Mouse (Mus musculus): ENCODE results near the gene Dnah11.

Dnah11 gene

GRCm38 (mm10) chr12:117993499-117993898, 205.3 kb downstream of the Dnah11 start:
- Histone ChIP-seq H3K36me3 (ENCODE audit: insufficient read depth, low read length) (no peaks in the 10 kb centered on the region), H3K9me3 (ENCODE audit: low read length) (no peaks in the 10 kb centered on the region), H3K27me3 (ENCODE audit: insufficient read depth, low read length) (peaks cover 5% of the 10 kb centered on the region; the same call in 1 of the 2 replicates), H3K4me3 (replicated peaks; ENCODE audit: low read length) (no peak overlapping the region), H3K4me1 (replicated peaks; ENCODE audit: low read depth, low read length) (peaks cover 13% of the 10 kb centered on the region)
- TF ChIP-seq CTCF (conservative IDR thresholded peaks at IDR 0.05; ENCODE audit: low read length) (peak; percentile 71), NANOG (IDR thresholded peaks at IDR 0.05; ENCODE audit: borderline replicate concordance, low read length) (no peak)

GRCm38 (mm10) chr12:117989018-117989828, 209.6 kb downstream of the Dnah11 start:
- TF ChIP-seq NANOG (IDR thresholded peaks at IDR 0.05; ENCODE audit: borderline replicate concordance, low read length) (0 out of 2 replicates have a peak, but pooled peaks have one; percentile 4), CTCF (conservative IDR thresholded peaks at IDR 0.05; ENCODE audit: low read length) (no peak)
- peaks cover 2% of the 10 kb centered on the region; the same call in 1 of the 2 replicates for H3K27me3 ChIP-seq (ENCODE audit: insufficient read depth, low read length)

GRCm38 (mm10) chr12:117980315-117980714, 218.5 kb downstream of the Dnah11 start:
- no peak overlapping the region for H3K4me3 ChIP-seq (replicated peaks; ENCODE audit: low read length)
- H3K9me3 ChIP-seq (ENCODE audit: low read length), result no peaks in the 10 kb centered on the region
- TF ChIP-seq CTCF (conservative IDR thresholded peaks at IDR 0.05; ENCODE audit: low read length), result no peak
- TF ChIP-seq POU5F1 (IDR thresholded peaks at IDR 0.05; ENCODE audit: borderline replicate concordance, low read length), result no peak
- TF ChIP-seq NANOG (IDR thresholded peaks at IDR 0.05; ENCODE audit: borderline replicate concordance, low read length), result no peak
- H3K36me3 ChIP-seq (ENCODE audit: insufficient read depth, low read length), result no peaks in the 10 kb centered on the region
- no peaks in the 10 kb centered on the region for H3K27me3 ChIP-seq (ENCODE audit: insufficient read depth, low read length)
- H3K4me1 ChIP-seq (replicated peaks; ENCODE audit: low read depth, low read length), result no peaks in the 10 kb centered on the region

More at GRCm38 (mm10) chr12:117989018-117989828, 209.6 kb downstream of the Dnah11 start:
- Histone ChIP-seq H3K9me3 (ENCODE audit: low read length) (no peaks in the 10 kb centered on the region), H3K4me3 (replicated peaks; ENCODE audit: low read length) (no peak overlapping the region), H3K36me3 (ENCODE audit: insufficient read depth, low read length) (no peaks in the 10 kb centered on the region), H3K4me1 (replicated peaks; ENCODE audit: low read depth, low read length) (peaks cover 13% of the 10 kb centered on the region)

- Histone ChIP-seq H3K4me3 (replicated peaks; ENCODE audit: low read length) (no peak overlapping the region), H3K4me1 (replicated peaks; ENCODE audit: low read depth, low read length) (no peaks in the 10 kb centered on the region), H3K9me3 (ENCODE audit: low read length) (no peaks in the 10 kb centered on the region), H3K27me3 (ENCODE audit: insufficient read depth, low read length) (no peaks in the 10 kb centered on the region; the same call in 1 of the 2 replicates), H3K36me3 (ENCODE audit: insufficient read depth, low read length) (no peaks in the 10 kb centered on the region)
- no peak for TF ChIP-seq NANOG (IDR thresholded peaks at IDR 0.05; ENCODE audit: borderline replicate concordance, low read length)
- no peak for TF ChIP-seq POU5F1 (IDR thresholded peaks at IDR 0.05; ENCODE audit: borderline replicate concordance, low read length)
- TF ChIP-seq CTCF (conservative IDR thresholded peaks at IDR 0.05; ENCODE audit: low read length), result no peak
These were observed 225.1 kb downstream of the Dnah11 start for GRCm38 (mm10) chr12:117973712-117974111.

DNA sequence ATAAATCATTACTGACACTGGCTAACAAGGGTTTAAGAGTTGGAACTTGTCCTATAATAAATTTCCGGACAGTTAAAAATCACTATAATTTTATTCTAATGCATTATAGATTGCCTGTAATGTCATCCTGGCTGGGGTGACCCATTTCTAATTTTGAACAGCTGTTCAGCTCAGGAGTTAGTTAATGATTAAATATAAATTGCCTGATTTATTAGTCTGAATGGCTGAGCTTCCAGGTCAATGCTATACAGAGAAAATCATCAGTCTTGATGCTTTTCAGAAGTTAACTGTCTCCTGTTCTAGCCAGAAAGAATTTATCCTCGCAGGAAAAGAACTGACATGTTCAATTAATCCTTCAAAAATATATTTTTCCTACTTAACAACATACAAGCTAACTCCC, 236.1 kb downstream of the Dnah11 start:
- Histone ChIP-seq H3K36me3 (ENCODE audit: insufficient read depth, low read length) (no peaks in the 10 kb centered on the region), H3K4me1 (replicated peaks; ENCODE audit: low read depth, low read length) (no peaks in the 10 kb centered on the region), H3K4me3 (replicated peaks; ENCODE audit: low read length) (no peak overlapping the region), H3K9me3 (ENCODE audit: low read length) (no peaks in the 10 kb centered on the region), H3K27me3 (ENCODE audit: insufficient read depth, low read length) (no peaks in the 10 kb centered on the region)
- TF ChIP-seq POU5F1 (IDR thresholded peaks at IDR 0.05; ENCODE audit: borderline replicate concordance, low read length), result no peak
- no peak for TF ChIP-seq NANOG (IDR thresholded peaks at IDR 0.05; ENCODE audit: borderline replicate concordance, low read length)
- TF ChIP-seq CTCF (conservative IDR thresholded peaks at IDR 0.05; ENCODE audit: low read length), result no peak

- Histone ChIP-seq H3K4me1 (replicated peaks; ENCODE audit: low read depth, low read length) (no peaks in the 10 kb centered on the region), H3K4me3 (replicated peaks; ENCODE audit: low read length) (no peak overlapping the region), H3K27me3 (ENCODE audit: insufficient read depth, low read length) (no peaks in the 10 kb centered on the region), H3K9me3 (ENCODE audit: low read length) (no peaks in the 10 kb centered on the region), H3K36me3 (ENCODE audit: insufficient read depth, low read length) (no peaks in the 10 kb centered on the region)
- TF ChIP-seq NANOG (IDR thresholded peaks at IDR 0.05; ENCODE audit: borderline replicate concordance, low read length), result no peak
- no peak for TF ChIP-seq POU5F1 (IDR thresholded peaks at IDR 0.05; ENCODE audit: borderline replicate concordance, low read length)
- TF ChIP-seq CTCF (conservative IDR thresholded peaks at IDR 0.05; ENCODE audit: low read length), result no peak
These were observed 239.6 kb downstream of the Dnah11 start for GRCm38 (mm10) chr12:117959213-117959612.

DNA sequence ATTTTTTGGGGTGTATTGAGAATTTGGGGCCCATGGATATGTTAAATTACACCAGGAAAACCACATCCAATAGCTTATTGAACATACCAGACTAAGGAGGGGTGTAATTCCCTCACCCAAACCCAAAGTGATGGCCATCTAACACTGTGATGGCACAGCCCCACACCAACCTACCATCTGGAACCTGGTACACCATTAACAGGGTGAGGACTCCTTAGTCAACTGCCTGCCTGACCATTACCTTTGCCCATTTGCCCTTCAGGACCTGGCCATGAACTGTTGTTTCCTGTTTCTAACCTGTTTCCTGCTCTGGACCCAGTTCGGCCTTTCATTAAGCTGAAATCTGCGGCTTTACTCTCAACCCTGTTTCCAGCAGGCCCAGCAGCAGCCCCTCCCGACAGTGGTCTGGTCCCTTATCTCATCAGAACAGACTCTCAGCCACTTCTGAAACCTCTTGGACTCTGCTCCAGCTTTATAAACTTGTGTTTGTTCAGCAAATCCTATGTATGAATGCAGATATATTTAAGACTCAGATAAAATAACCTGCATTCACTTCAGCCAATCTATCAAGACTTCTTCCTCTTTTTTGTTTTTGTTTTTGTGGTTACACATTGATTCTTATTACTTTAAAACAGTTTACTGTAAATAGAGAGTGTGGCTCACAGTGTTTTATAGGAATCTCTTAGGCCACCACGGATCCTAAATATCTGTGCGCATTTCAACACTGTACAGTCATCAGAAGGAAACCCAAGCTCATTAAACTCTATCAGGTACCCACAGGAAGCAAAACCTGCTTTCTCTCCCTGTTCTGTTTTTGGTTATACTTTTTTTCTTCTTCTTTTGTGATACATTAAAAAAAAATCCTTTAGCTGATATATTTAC, 251.8 kb downstream of the Dnah11 start:
- Histone ChIP-seq H3K27me3 (ENCODE audit: insufficient read depth, low read length) (no peaks in the 10 kb centered on the region), H3K4me1 (replicated peaks; ENCODE audit: low read depth, low read length) (no peaks in the 10 kb centered on the region), H3K9me3 (ENCODE audit: low read length) (no peaks in the 10 kb centered on the region), H3K4me3 (replicated peaks; ENCODE audit: low read length) (no peak overlapping the region), H3K36me3 (ENCODE audit: insufficient read depth, low read length) (no peaks in the 10 kb centered on the region)
- TF ChIP-seq POU5F1 (IDR thresholded peaks at IDR 0.05; ENCODE audit: borderline replicate concordance, low read length), result no peak
- TF ChIP-seq NANOG (IDR thresholded peaks at IDR 0.05; ENCODE audit: borderline replicate concordance, low read length), result no peak
- TF ChIP-seq CTCF (conservative IDR thresholded peaks at IDR 0.05; ENCODE audit: low read length), result no peak

GRCm38 (mm10) chr12:117941947-117942346, 256.9 kb downstream of the Dnah11 start:
- no peak overlapping the region for H3K4me3 ChIP-seq (replicated peaks; ENCODE audit: low read length)
- TF ChIP-seq POU5F1 (IDR thresholded peaks at IDR 0.05; ENCODE audit: borderline replicate concordance, low read length), result no peak
- no peak for TF ChIP-seq NANOG (IDR thresholded peaks at IDR 0.05; ENCODE audit: borderline replicate concordance, low read length)
- no peak for TF ChIP-seq CTCF (conservative IDR thresholded peaks at IDR 0.05; ENCODE audit: low read length)
- no peaks in the 10 kb centered on the region for H3K4me1 ChIP-seq (replicated peaks; ENCODE audit: low read depth, low read length)
- no peaks in the 10 kb centered on the region for H3K27me3 ChIP-seq (ENCODE audit: insufficient read depth, low read length)
- no peaks in the 10 kb centered on the region for H3K36me3 ChIP-seq (ENCODE audit: insufficient read depth, low read length)
- H3K9me3 ChIP-seq (ENCODE audit: low read length), result no peaks in the 10 kb centered on the region

Data from E14TG2a.4 (cell line).